Mouse (Mus musculus): ENCODE data around the gene Sult4a1.

GRCm38 (mm10) chr15:84120612-84121011 lies 15.1 kb upstream of the Sult4a1 start:
- peak; percentile 60 for TF ChIP-seq CTCF (IDR thresholded peaks at IDR 0.05; ENCODE audit: control insufficient read depth, insufficient read depth, low read length)
- TF ChIP-seq POLR2A (IDR thresholded peaks at IDR 0.05; ENCODE audit: borderline replicate concordance, control insufficient read depth, low read depth, low read length) = no peak

Measured in bone marrow, adult 2 months (tissue).